Mouse (Mus musculus) megakaryocyte, embryonic 14.5 days (primary cell): ENCODE results near the gene Yars.

Source experiments
- FLI1 ChIP-seq: IDR thresholded peaks from 2 replicates; pipeline ENCODE4 v1.6.1; 2012; ENCODE audit warnings: low read length, inconsistent platforms, mixed read lengths
- GATA1 ChIP-seq: IDR thresholded peaks from 3 replicates; pipeline ENCODE4 v1.6.1; 2012; ENCODE audit warnings: mixed read lengths, low read length, inconsistent platforms, borderline replicate concordance

GRCm38 (mm10) chr4:129197514-129197913 is 8.0 kb downstream of the Yars start:
- no peak for TF ChIP-seq GATA1
- no peak for TF ChIP-seq FLI1
